Mouse (Mus musculus) C2C12 (cell line): ENCODE data around the gene Anks1. TPM values are rescaled to one million over a fixed set of nuclear protein-coding genes. Genes with fewer than 3 reads are reported as not detected.

Experiments
- H3K27me3 ChIP-seq: one replicate; pipeline ENCODE4 v1.6.1; 2011; ENCODE audit not compliant: control insufficient read depth, insufficient read depth, insufficient read length
- H3K36me3 ChIP-seq: one replicate; pipeline ENCODE4 v1.6.1; 2011; ENCODE audit not compliant: control insufficient read depth, insufficient read depth
- H3K4me3 ChIP-seq: one replicate; pipeline ENCODE4 v1.5.1; 2011; ENCODE audit warnings: mild to moderate bottlenecking, control low read depth; ENCODE audit not compliant: poor library complexity, insufficient read depth, severe bottlenecking
- H3K79me2 ChIP-seq: one replicate; pipeline ENCODE4 v1.6.1; 2011; ENCODE audit not compliant: control insufficient read depth, insufficient read depth
- H3K79me3 ChIP-seq: one replicate; pipeline ENCODE4 v1.6.1; 2011; ENCODE audit warnings: low read depth, control low read depth
- H3ac ChIP-seq: one replicate; pipeline ENCODE3; 2011; ENCODE audit warnings: low read depth; ENCODE audit not compliant: control insufficient read depth, insufficient read length
- CEBPB ChIP-seq: IDR thresholded peaks from one replicate; pipeline ENCODE4 v1.6.1; 2011; ENCODE audit warnings: low read depth, mild to moderate bottlenecking, control low read depth, moderate library complexity
- CTCF ChIP-seq: IDR thresholded peaks from one replicate; pipeline ENCODE4 v1.5.1; 2011; ENCODE audit not compliant: control insufficient read depth, insufficient read depth, insufficient read length
- FOSL1 ChIP-seq: IDR thresholded peaks from one replicate; pipeline ENCODE4 v1.8.0; 2011; ENCODE audit warnings: mild to moderate bottlenecking, low read length; ENCODE audit not compliant: poor library complexity, insufficient read depth, severe bottlenecking
- MAX ChIP-seq: IDR thresholded peaks from one replicate; pipeline ENCODE4 v1.6.1; 2011; ENCODE audit warnings: mild to moderate bottlenecking, control low read depth
- MYOD1 ChIP-seq: IDR thresholded peaks from one replicate; pipeline ENCODE4 v1.6.1; 2011; ENCODE audit warnings: low read depth; ENCODE audit not compliant: control insufficient read depth, insufficient read length
- MYOG ChIP-seq: IDR thresholded peaks from one replicate; pipeline ENCODE4 v1.6.1; 2011; ENCODE audit not compliant: control insufficient read depth, insufficient read length; ENCODE audit errors: extremely low read depth
- USF1 ChIP-seq: IDR thresholded peaks from one replicate; pipeline ENCODE4 v1.6.1; 2011; ENCODE audit warnings: low read depth, mild to moderate bottlenecking, control low read depth, moderate library complexity
- polyA plus RNA-seq: library from polyadenylated mRNA; unstranded; fragments of >200 nt; fragmentation: generic; extraction: Trizol; gene quantifications from one replicate; pipeline ENCODE4 v1.2.1, GENCODE M21; 2012; ENCODE audit warnings: missing spikeins

The Anks1 gene
- polyA plus RNA-seq, 1 experiment, result 8.5 TPM

GRCm38 (mm10) chr17:28034986-28035385 lies 125.9 kb downstream of the Anks1 start:
- H3K27me3 ChIP-seq, result no peaks in the 10 kb centered on the region
- no peak overlapping the region for H3ac ChIP-seq
- H3K4me3 ChIP-seq, result no peak overlapping the region
- no peaks in the 10 kb centered on the region for H3K36me3 ChIP-seq
- H3K79me3 ChIP-seq, result no peaks in the 10 kb centered on the region
- H3K79me2 ChIP-seq, result no peaks in the 10 kb centered on the region
- TF ChIP-seq FOSL1 (no peak), USF1 (no peak), MYOD1 (no peak), MYOG (no peak), CEBPB (no peak), MAX (no peak), CTCF (no peak)

- Histone ChIP-seq H3K4me3 (no peak overlapping the region), H3K36me3 (no peaks in the 10 kb centered on the region)
- TF ChIP-seq CTCF, result no peak
- no peak for TF ChIP-seq MAX
- no peak for TF ChIP-seq USF1
- TF ChIP-seq MYOD1, result no peak
- no peak for TF ChIP-seq FOSL1
- no peak for TF ChIP-seq MYOG
- no peak for TF ChIP-seq CEBPB
Observed at GRCm38 (mm10) chr17:28036813-28037756, 128.0 kb downstream of the Anks1 start.

GRCm38 (mm10) chr17:28040620-28041019 lies 131.5 kb downstream of the Anks1 start:
- Histone ChIP-seq H3ac (no peak overlapping the region), H3K27me3 (no peaks in the 10 kb centered on the region), H3K4me3 (no peak overlapping the region), H3K79me2 (no peaks in the 10 kb centered on the region), H3K36me3 (no peaks in the 10 kb centered on the region), H3K79me3 (no peaks in the 10 kb centered on the region)
- TF ChIP-seq MAX (no peak), MYOD1 (no peak), MYOG (no peak), FOSL1 (no peak), CEBPB (no peak), USF1 (no peak), CTCF (no peak)

More at GRCm38 (mm10) chr17:28036813-28037756, 128.0 kb downstream of the Anks1 start:
- Histone ChIP-seq H3ac (no peak overlapping the region), H3K79me2 (no peaks in the 10 kb centered on the region), H3K27me3 (no peaks in the 10 kb centered on the region), H3K79me3 (no peaks in the 10 kb centered on the region)

- H3K79me2 ChIP-seq, result no peaks in the 10 kb centered on the region
- TF ChIP-seq MYOG, result no peak
- no peak for TF ChIP-seq CTCF
- no peak for TF ChIP-seq USF1
- TF ChIP-seq MYOD1, result no peak
- no peak for TF ChIP-seq FOSL1
- TF ChIP-seq MAX, result no peak
- no peak for TF ChIP-seq CEBPB
- no peaks in the 10 kb centered on the region for H3K79me3 ChIP-seq
- H3K36me3 ChIP-seq, result no peaks in the 10 kb centered on the region
- H3ac ChIP-seq, result no peak overlapping the region
- no peaks in the 10 kb centered on the region for H3K27me3 ChIP-seq
- no peak overlapping the region for H3K4me3 ChIP-seq
Observed at GRCm38 (mm10) chr17:28041298-28041697, 132.2 kb downstream of the Anks1 start.

GRCm38 (mm10) chr17:28042299-28042771 lies 133.2 kb downstream of the Anks1 start:
- Histone ChIP-seq H3K27me3 (no peaks in the 10 kb centered on the region), H3K79me3 (no peaks in the 10 kb centered on the region), H3K4me3 (no peak overlapping the region), H3ac (no peak overlapping the region), H3K36me3 (no peaks in the 10 kb centered on the region), H3K79me2 (no peaks in the 10 kb centered on the region)
- no peak for TF ChIP-seq CTCF
- no peak for TF ChIP-seq MAX
- TF ChIP-seq MYOG, result no peak
- TF ChIP-seq FOSL1, result no peak

GRCm38 (mm10) chr17:28047017-28047416 lies 137.9 kb downstream of the Anks1 start:
- H3K79me3 ChIP-seq, result no peaks in the 10 kb centered on the region
- H3K27me3 ChIP-seq, result no peaks in the 10 kb centered on the region
- no peak for TF ChIP-seq CEBPB
- no peak for TF ChIP-seq USF1
- no peak for TF ChIP-seq MYOG
- TF ChIP-seq FOSL1, result no peak
- no peak for TF ChIP-seq MYOD1
- TF ChIP-seq CTCF, result no peak
- no peak for TF ChIP-seq MAX
- no peaks in the 10 kb centered on the region for H3K36me3 ChIP-seq
- no peak overlapping the region for H3K4me3 ChIP-seq
- H3ac ChIP-seq, result no peak overlapping the region
- H3K79me2 ChIP-seq, result no peaks in the 10 kb centered on the region
